ENCODE assay signal across 18 mouse cellular contexts in the genomic region with DNA sequence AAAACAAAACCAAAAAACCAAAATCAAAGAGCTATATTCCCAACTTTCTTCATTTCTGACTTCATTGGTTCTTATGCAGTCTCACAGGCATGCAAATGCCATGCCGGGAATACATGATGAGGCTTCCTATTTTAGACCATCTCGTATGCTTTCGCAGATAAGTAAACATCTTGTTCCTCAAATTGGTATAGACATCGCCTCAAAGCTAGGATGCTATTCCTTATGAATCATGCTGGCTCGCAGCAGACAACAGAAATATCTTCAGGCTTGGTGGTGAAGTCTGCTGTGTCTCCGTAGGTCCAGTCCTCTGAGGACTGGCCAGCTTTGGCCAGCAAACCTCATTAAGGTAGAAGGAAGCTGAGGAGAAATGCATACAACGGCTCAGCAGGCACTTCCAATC.
A peak's percentile ranks its signal among the peaks of the same experiment; 100 is the strongest.
DNase-seq lines count a peak whose midpoint lies in the region; ATAC-seq and TF ChIP-seq lines count a peak whose summit lies in the region.
"Had no signal": no experiment of that assay in that cellular context is flagged by ENCODE, and none has a peak within 500 bp of the region (broad histone marks: within the 10 kb centered on the region; RNA-seq: fewer than 3 reads in every experiment).

No protein-coding gene starts in this region.

- no peak for TF ChIP-seq CTCF in forebrain, postnatal 0 days (IDR thresholded peaks at IDR 0.05; ENCODE audit: low read depth)
- no peak for TF ChIP-seq CTCF in heart, adult 2 months (IDR thresholded peaks at IDR 0.05)

- no peaks in the 10 kb centered on the region for H3K27me3 ChIP-seq in forebrain, postnatal 0 days (ENCODE audit: insufficient read depth, low read length)
- no peaks in the 10 kb centered on the region for H3K27me3 ChIP-seq in forebrain, embryonic 15.5 days
- H3K27me3 ChIP-seq in heart, adult 2 months (ENCODE audit: control insufficient read depth, insufficient read depth, low read length): no peaks in the 10 kb centered on the region
- no peaks in the 10 kb centered on the region for H3K27me3 ChIP-seq in hindbrain, embryonic 14.5 days (ENCODE audit: control insufficient read depth, insufficient read depth, low read length)
- H3K27me3 ChIP-seq: embryonic facial prominence, embryonic 12.5 days; forebrain, embryonic 13.5 days had no signal

- intact Hi-C loops in heart, adult 2 months (cut with DNase I): no loop called here

- H3K4me1 ChIP-seq in forebrain, postnatal 0 days (ENCODE audit: insufficient read depth): no peaks in the 10 kb centered on the region
- no peaks in the 10 kb centered on the region for H3K4me1 ChIP-seq in forebrain, embryonic 15.5 days
- H3K4me1 ChIP-seq in heart, adult 2 months (ENCODE audit: control insufficient read depth, insufficient read depth, low read length): no peaks in the 10 kb centered on the region
- H3K4me1 ChIP-seq in hindbrain, embryonic 14.5 days (replicated peaks; ENCODE audit: control insufficient read depth, insufficient read depth, low read length): no peaks in the 10 kb centered on the region
- H3K4me1 ChIP-seq: embryonic facial prominence, embryonic 10.5 days; embryonic facial prominence, embryonic 12.5 days; forebrain, embryonic 13.5 days had no signal

- ATAC-seq in forebrain, postnatal 0 days: peak; percentile 45; the same call in 1 of the 2 replicates
- ATAC-seq in forebrain, embryonic 15.5 days (replicated peaks): no peak
- ATAC-seq in hindbrain, embryonic 14.5 days (ENCODE audit: low FRiP score): no peak
- ATAC-seq: forebrain, embryonic 13.5 days; forebrain, embryonic 16.5 days had no signal

- no peaks in the 10 kb centered on the region for H3K36me3 ChIP-seq in forebrain, postnatal 0 days (ENCODE audit: insufficient read depth)
- H3K36me3 ChIP-seq in forebrain, embryonic 15.5 days: no peaks in the 10 kb centered on the region
- no peaks in the 10 kb centered on the region for H3K36me3 ChIP-seq in heart, adult 2 months (ENCODE audit: control insufficient read depth, insufficient read depth, low read length)
- H3K36me3 ChIP-seq in hindbrain, embryonic 14.5 days (replicated peaks; ENCODE audit: control insufficient read depth, insufficient read depth): no peaks in the 10 kb centered on the region
- H3K36me3 ChIP-seq: embryonic facial prominence, embryonic 10.5 days; embryonic facial prominence, embryonic 12.5 days had no signal

- H3K9ac ChIP-seq in forebrain, postnatal 0 days: no peak overlapping the region
- H3K9ac ChIP-seq in forebrain, embryonic 15.5 days (replicated peaks): no peak overlapping the region
- H3K9ac ChIP-seq in heart, adult 2 months (ENCODE audit: low read depth, low read length): no peak overlapping the region
- no peak overlapping the region for H3K9ac ChIP-seq in hindbrain, embryonic 14.5 days
- H3K9ac ChIP-seq: embryonic facial prominence, embryonic 12.5 days; forebrain, embryonic 13.5 days had no signal

- TF ChIP-seq POLR2A in heart, adult 2 months (IDR thresholded peaks at IDR 0.05; ENCODE audit: insufficient read depth, low read depth, low read length): no peak

- H3K4me2 ChIP-seq in forebrain, postnatal 0 days (ENCODE audit: low read depth): no peak overlapping the region
- no peak overlapping the region for H3K4me2 ChIP-seq in forebrain, embryonic 15.5 days (replicated peaks)
- H3K4me2 ChIP-seq in hindbrain, embryonic 14.5 days (replicated peaks): no peak overlapping the region
- H3K4me2 ChIP-seq: embryonic facial prominence, embryonic 12.5 days; forebrain, embryonic 13.5 days had no signal

- TF ChIP-seq EP300 in heart, adult 2 months (IDR thresholded peaks at IDR 0.05; ENCODE audit: insufficient read depth, low read depth, low read length): no peak

- H3K79me2 ChIP-seq in heart, adult 2 months (replicated peaks; ENCODE audit: control insufficient read depth, insufficient read depth, low read length): no peaks in the 10 kb centered on the region

- no peaks in the 10 kb centered on the region for H3K9me3 ChIP-seq in forebrain, postnatal 0 days (ENCODE audit: low read length)
- no peaks in the 10 kb centered on the region for H3K9me3 ChIP-seq in forebrain, embryonic 15.5 days
- no peaks in the 10 kb centered on the region for H3K9me3 ChIP-seq in hindbrain, embryonic 14.5 days (ENCODE audit: control insufficient read depth, low read length)
- H3K9me3 ChIP-seq: embryonic facial prominence, embryonic 10.5 days; embryonic facial prominence, embryonic 12.5 days; forebrain, embryonic 13.5 days had no signal

- no peak overlapping the region for H3K4me3 ChIP-seq in forebrain, postnatal 0 days (ENCODE audit: low read depth, low read length)
- H3K4me3 ChIP-seq in forebrain, embryonic 15.5 days: no peak overlapping the region
- no peak overlapping the region for H3K4me3 ChIP-seq in heart, adult 2 months
- H3K4me3 ChIP-seq in hindbrain, embryonic 14.5 days (replicated peaks; ENCODE audit: low read length): no peak overlapping the region
- H3K4me3 ChIP-seq: embryonic facial prominence, embryonic 10.5 days; embryonic facial prominence, embryonic 12.5 days; forebrain, embryonic 13.5 days had no signal

- H3K27ac ChIP-seq in forebrain, postnatal 0 days (ENCODE audit: low read depth, low read length): no peak overlapping the region
- no peak overlapping the region for H3K27ac ChIP-seq in forebrain, embryonic 15.5 days (replicated peaks)
- H3K27ac ChIP-seq in heart, adult 2 months: no peak overlapping the region
- H3K27ac ChIP-seq in hindbrain, embryonic 14.5 days: no peak overlapping the region
- H3K27ac ChIP-seq: embryonic facial prominence, embryonic 10.5 days; embryonic facial prominence, embryonic 12.5 days; forebrain, embryonic 13.5 days had no signal

- 78% methylated on average over 7 of the region's 7 CpGs for WGBS in forebrain, postnatal 0 days
- WGBS in forebrain, embryonic 15.5 days: 93% methylated on average over 7 of the region's 7 CpGs
- 88% methylated on average over 7 of the region's 7 CpGs for WGBS in heart, adult 2 months
- WGBS in hindbrain, embryonic 14.5 days: 87% methylated on average over 7 of the region's 7 CpGs

- no peak for DNase-seq in forebrain, postnatal 0 days
- peak; percentile 49 for DNase-seq in heart, adult 11 months
- no peak for DNase-seq in heart, adult 2 months
- DNase-seq in brain, adult 2 months (ENCODE audit: low read depth, low spot score): peak; percentile 66
- peak; percentile 50 for DNase-seq in telencephalon, adult 2 months (ENCODE audit: low read depth, low spot score)
- no peak for DNase-seq in hindbrain, embryonic 14.5 days (ENCODE audit: low spot score)
- DNase-seq: adrenal gland, adult 2 months; adrenal gland, postnatal 10 days; adrenal gland, postnatal 25 days; cerebellum, adult 11-12 months; cerebellum, adult 9-10 months; cerebellum, postnatal 10 days; cerebellum, postnatal 25 days had no signal

Comparison
In these comparisons a context has a peak if more than half of its experiments do, and no peak if none do; other contexts are left out.
1. DNase-seq: peak in heart, adult 11 months (single experiment), brain, adult 2 months (single experiment) and telencephalon, adult 2 months (single experiment); none in forebrain, postnatal 0 days (single experiment), heart, adult 2 months (0 of 2) and hindbrain, embryonic 14.5 days (single experiment).